Mouse (Mus musculus): ENCODE data around the gene Zp1. TPM values are rescaled to one million over a fixed set of nuclear protein-coding genes. Genes with fewer than 3 reads are reported as not detected.

Gene Zp1
- polyA plus RNA-seq (2012; rRNA removed) (0.04 TPM in 1 of 2 replicates, not detected in the other), polyA plus RNA-seq (2014; fragmentation: Nextera tagmentation; extraction: Ambion mirVana) (not detected in 2 replicates)

- Histone ChIP-seq H3K9ac (ENCODE audit: low read depth, low read length, severe bottlenecking) (no peak within 1 kb of the TSS), H3K4me2 (replicated peaks; ENCODE audit: low read depth, low read length, severe bottlenecking) (no peak within 1 kb of the TSS), H3K27me3 (ENCODE audit: control insufficient read depth, insufficient read depth, low read length) (no peaks in the 10 kb centered on the region), H3K4me1 (ENCODE audit: control insufficient read depth, insufficient read depth, low read length) (0 out of 2 replicates have a peak, but pooled peaks cover 4% of the 10 kb centered on the region), H3K9me3 (ENCODE audit: control insufficient read depth, low read length) (no peaks in the 10 kb centered on the region), H3K4me3 (replicated peaks; ENCODE audit: low read length) (no peak within 1 kb of the TSS), H3K27ac (replicated peaks; ENCODE audit: low read depth, low read length) (no peak within 1 kb of the TSS), H3K36me3 (ENCODE audit: control insufficient read depth, insufficient read depth, low read length) (no peaks in the 10 kb centered on the region)
- ATAC-seq (ENCODE audit: low FRiP score, low read depth) (no peak), DNase-seq (ENCODE audit: low spot score) (no peak)
- WGBS: 65% methylated on average over 2 of the region's 2 CpGs
- TF ChIP-seq POLR2A (IDR thresholded peaks at IDR 0.05; ENCODE audit: borderline replicate concordance, extremely low read depth, insufficient read depth, insufficient read length): no peak
Measured at GRCm38 (mm10) chr19:10920532-10920931, at the start of gene Zp1. TSS of gene Zp1 (minus strand) at chr19:10920632.

GRCm38 (mm10) chr19:10968578-10968977, 48.1 kb upstream of the Zp1 start:
- Histone ChIP-seq H3K27me3 (ENCODE audit: control insufficient read depth, insufficient read depth, low read length) (0 out of 2 replicates have a peak, but pooled peaks cover 4% of the 10 kb centered on the region), H3K4me3 (replicated peaks; ENCODE audit: low read length) (no peak overlapping the region), H3K9me3 (ENCODE audit: control insufficient read depth, low read length) (no peaks in the 10 kb centered on the region), H3K27ac (replicated peaks; ENCODE audit: low read depth, low read length) (no peak overlapping the region), H3K9ac (ENCODE audit: low read depth, low read length, severe bottlenecking) (no peak overlapping the region), H3K4me1 (ENCODE audit: control insufficient read depth, insufficient read depth, low read length) (no peaks in the 10 kb centered on the region), H3K4me2 (replicated peaks; ENCODE audit: low read depth, low read length, severe bottlenecking) (no peak overlapping the region), H3K36me3 (ENCODE audit: control insufficient read depth, insufficient read depth, low read length) (no peaks in the 10 kb centered on the region)
- no peak for TF ChIP-seq POLR2A (IDR thresholded peaks at IDR 0.05; ENCODE audit: borderline replicate concordance, extremely low read depth, insufficient read depth, insufficient read length)
- WGBS: 91% methylated on average over 7 of the region's 7 CpGs
- DNase-seq (ENCODE audit: low spot score) (no peak), ATAC-seq (ENCODE audit: low FRiP score, low read depth) (no peak)

DNA sequence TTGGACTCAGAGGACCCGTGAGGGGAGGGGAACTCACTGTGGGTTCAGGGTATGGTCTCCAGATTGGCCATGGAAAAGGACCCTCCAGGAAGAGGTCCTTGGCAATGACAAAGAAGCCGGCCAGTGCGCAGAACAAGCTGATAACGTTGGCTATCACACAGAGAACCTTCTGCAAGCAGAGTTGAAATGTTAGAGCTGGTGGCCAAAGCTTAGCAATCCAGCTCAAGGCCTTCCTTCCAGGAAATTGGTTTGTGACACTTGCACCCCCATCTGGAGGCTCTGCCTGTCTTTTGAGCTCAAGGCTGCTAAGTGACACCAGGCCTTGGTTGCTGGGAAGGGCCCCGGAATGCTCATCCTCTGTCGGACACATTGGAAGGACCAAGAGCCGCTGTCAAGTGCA, 45.3 kb upstream of the Zp1 start:
- 91% methylated on average over 7 of the region's 7 CpGs for WGBS
- Histone ChIP-seq H3K27ac (replicated peaks; ENCODE audit: low read depth, low read length) (no peak overlapping the region), H3K9ac (ENCODE audit: low read depth, low read length, severe bottlenecking) (no peak overlapping the region), H3K9me3 (ENCODE audit: control insufficient read depth, low read length) (no peaks in the 10 kb centered on the region), H3K4me1 (ENCODE audit: control insufficient read depth, insufficient read depth, low read length) (no peaks in the 10 kb centered on the region), H3K4me3 (replicated peaks; ENCODE audit: low read length) (no peak overlapping the region), H3K36me3 (ENCODE audit: control insufficient read depth, insufficient read depth, low read length) (no peaks in the 10 kb centered on the region), H3K27me3 (ENCODE audit: control insufficient read depth, insufficient read depth, low read length) (0 out of 2 replicates have a peak, but pooled peaks cover 4% of the 10 kb centered on the region), H3K4me2 (replicated peaks; ENCODE audit: low read depth, low read length, severe bottlenecking) (no peak overlapping the region)
- no peak for TF ChIP-seq POLR2A (IDR thresholded peaks at IDR 0.05; ENCODE audit: borderline replicate concordance, extremely low read depth, insufficient read depth, insufficient read length)
- ATAC-seq (ENCODE audit: low FRiP score, low read depth): no peak
- no peak for DNase-seq (ENCODE audit: low spot score)

DNA sequence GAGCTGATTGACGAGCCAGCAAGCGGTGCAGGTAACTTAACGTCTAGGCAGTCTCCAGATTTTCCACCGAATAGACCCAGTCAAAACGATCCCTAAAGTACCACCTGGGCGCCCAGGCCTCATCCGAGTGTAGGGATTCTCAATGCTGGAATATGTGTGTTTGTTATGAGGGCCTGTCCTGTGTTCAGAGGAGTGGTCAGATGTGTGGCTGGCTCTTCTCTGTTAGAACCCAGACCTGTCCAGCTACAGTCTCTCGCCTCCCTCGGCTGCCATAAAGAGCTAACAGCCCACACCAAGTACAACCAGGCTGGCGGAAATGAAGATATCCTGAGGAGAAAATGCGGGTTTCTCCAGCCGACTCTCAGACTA, 39.5 kb upstream of the Zp1 start:
- Histone ChIP-seq H3K9me3 (ENCODE audit: control insufficient read depth, low read length) (no peaks in the 10 kb centered on the region), H3K9ac (ENCODE audit: low read depth, low read length, severe bottlenecking) (no peak overlapping the region), H3K4me3 (replicated peaks; ENCODE audit: low read length) (no peak overlapping the region), H3K27me3 (ENCODE audit: control insufficient read depth, insufficient read depth, low read length) (0 out of 2 replicates have a peak, but pooled peaks cover 3% of the 10 kb centered on the region), H3K4me1 (ENCODE audit: control insufficient read depth, insufficient read depth, low read length) (no peaks in the 10 kb centered on the region), H3K27ac (replicated peaks; ENCODE audit: low read depth, low read length) (no peak overlapping the region), H3K36me3 (ENCODE audit: control insufficient read depth, insufficient read depth, low read length) (no peaks in the 10 kb centered on the region), H3K4me2 (replicated peaks; ENCODE audit: low read depth, low read length, severe bottlenecking) (no peak overlapping the region)
- ATAC-seq (ENCODE audit: low FRiP score, low read depth) (no peak), DNase-seq (ENCODE audit: low spot score) (no peak)
- WGBS: 37% methylated on average over 12 of the region's 12 CpGs
- TF ChIP-seq POLR2A (IDR thresholded peaks at IDR 0.05; ENCODE audit: borderline replicate concordance, extremely low read depth, insufficient read depth, insufficient read length): no peak

DNA sequence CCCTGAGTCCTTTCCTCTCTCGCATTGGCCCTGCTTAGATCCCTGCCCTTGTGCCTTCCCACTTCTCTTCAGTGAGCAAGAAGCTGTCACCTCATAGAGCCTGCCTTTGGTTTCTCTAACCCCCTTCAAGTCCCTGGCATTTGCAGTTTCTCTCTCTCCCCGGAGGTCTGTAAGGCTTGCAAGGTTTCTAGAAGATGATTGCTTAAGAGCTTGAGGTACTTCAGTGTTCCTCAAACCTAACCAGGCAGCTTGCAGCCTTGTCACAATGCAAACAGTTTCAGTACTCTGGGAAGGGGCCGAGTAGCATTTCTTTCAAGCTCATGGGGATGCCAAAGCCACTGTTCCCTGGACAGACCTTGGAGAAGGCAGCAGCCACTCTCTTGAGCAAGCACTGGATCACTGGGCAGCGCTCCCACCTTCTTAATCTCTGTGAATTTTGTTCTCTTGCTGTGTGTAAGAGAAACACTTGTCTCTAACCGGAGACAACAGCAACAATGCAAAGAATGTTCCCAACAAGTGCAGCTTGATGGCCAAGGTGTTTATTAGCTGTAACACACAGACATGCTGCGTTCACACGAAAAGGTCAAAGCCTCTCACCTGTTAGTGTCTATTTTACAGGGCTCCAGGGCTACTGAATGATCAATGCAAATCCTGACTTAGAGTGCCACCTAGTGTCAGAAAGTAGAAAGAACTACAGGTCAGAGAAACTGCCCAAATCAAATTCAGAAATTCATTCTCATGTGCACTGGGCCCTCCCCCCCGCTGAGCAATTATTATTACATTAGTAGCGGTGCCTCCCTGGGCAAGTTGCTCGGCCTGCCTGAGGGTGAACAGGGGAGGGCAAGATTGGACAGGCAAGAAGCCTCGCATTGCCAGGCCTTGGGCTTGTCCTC, 38.9 kb upstream of the Zp1 start:
- H3K4me3 ChIP-seq (replicated peaks; ENCODE audit: low read length): no peak overlapping the region
- H3K27ac ChIP-seq (replicated peaks; ENCODE audit: low read depth, low read length): no peak overlapping the region
- H3K36me3 ChIP-seq (ENCODE audit: control insufficient read depth, insufficient read depth, low read length): no peaks in the 10 kb centered on the region
- TF ChIP-seq POLR2A (IDR thresholded peaks at IDR 0.05; ENCODE audit: borderline replicate concordance, extremely low read depth, insufficient read depth, insufficient read length): no peak
- DNase-seq (ENCODE audit: low spot score): peak; percentile 87
- H3K4me1 ChIP-seq (ENCODE audit: control insufficient read depth, insufficient read depth, low read length): no peaks in the 10 kb centered on the region
- no peaks in the 10 kb centered on the region for H3K9me3 ChIP-seq (ENCODE audit: control insufficient read depth, low read length)
- 34% methylated on average over 11 of the region's 11 CpGs for WGBS
- no peaks in the 10 kb centered on the region for H3K27me3 ChIP-seq (ENCODE audit: control insufficient read depth, insufficient read depth, low read length)
- ATAC-seq (ENCODE audit: low FRiP score, low read depth): peak; percentile 87
- H3K9ac ChIP-seq (ENCODE audit: low read depth, low read length, severe bottlenecking): no peak overlapping the region
- H3K4me2 ChIP-seq (replicated peaks; ENCODE audit: low read depth, low read length, severe bottlenecking): no peak overlapping the region

All from limb, embryonic 14.5 days (tissue).